Mouse (Mus musculus) myocyte (in vitro differentiated cells): ENCODE measurements around the gene Npw. TPM values are rescaled to one million over a fixed set of nuclear protein-coding genes. Genes with fewer than 3 reads are reported as not detected.

ENCODE experiments used
- H3K27me3 ChIP-seq: one replicate; pipeline ENCODE4 v1.6.1; 2011; ENCODE audit not compliant: control insufficient read depth, insufficient read depth, insufficient read length
- H3K36me3 ChIP-seq: one replicate; pipeline ENCODE4 v1.6.1; 2011; ENCODE audit not compliant: control insufficient read depth, insufficient read depth
- H3K4me2 ChIP-seq: one replicate; pipeline ENCODE4 v1.6.1; 2011; ENCODE audit warnings: low read depth, control low read depth
- H3K4me3 ChIP-seq: one replicate; pipeline ENCODE4 v1.5.1; 2011; ENCODE audit warnings: mild to moderate bottlenecking, control low read depth, moderate library complexity
- H3K79me2 ChIP-seq: one replicate; pipeline ENCODE4 v1.6.1; 2011; ENCODE audit not compliant: control insufficient read depth, insufficient read depth
- H3ac ChIP-seq: one replicate; pipeline ENCODE4 v1.6.1; 2011; ENCODE audit not compliant: control insufficient read depth, insufficient read length
- CEBPB ChIP-seq: IDR thresholded peaks from 2 replicates; pipeline ENCODE4 v1.6.1; 2011; ENCODE audit warnings: mild to moderate bottlenecking, moderate library complexity; ENCODE audit not compliant: poor library complexity, insufficient read depth, severe bottlenecking
- E2F4 ChIP-seq: IDR thresholded peaks from one replicate; pipeline ENCODE4 v1.6.1; 2011; ENCODE audit warnings: mild to moderate bottlenecking, control low read depth, moderate library complexity; ENCODE audit not compliant: insufficient read depth
- MAX ChIP-seq: IDR thresholded peaks from one replicate; pipeline ENCODE4 v1.6.1; 2011; ENCODE audit warnings: low read depth, mild to moderate bottlenecking, control low read depth
- MYOD1 ChIP-seq, 3 experiments: IDR thresholded peaks; one replicate each; pipeline ENCODE4 v1.6.1; 2011; ENCODE audit warnings: control low read depth in 2 of 3, low read depth in 2 of 3, mild to moderate bottlenecking in 2 of 3, moderate library complexity in 1 of 3; ENCODE audit not compliant: insufficient read length in 2 of 3, control insufficient read depth in 1 of 3
- MYOG ChIP-seq, 3 experiments: IDR thresholded peaks; one replicate each; pipeline ENCODE4 v1.6.1; 2011; ENCODE audit warnings: control low read depth in 2 of 3, low read depth in 2 of 3, mild to moderate bottlenecking in 2 of 3; ENCODE audit not compliant: insufficient read length in 2 of 3, control insufficient read depth in 1 of 3, insufficient read depth in 1 of 3
- POLR2A ChIP-seq: IDR thresholded peaks from one replicate; pipeline ENCODE4 v1.6.1; 2011; ENCODE audit warnings: low read depth, mild to moderate bottlenecking, control low read depth, moderate library complexity; ENCODE audit not compliant: insufficient read length
- POLR2AphosphoS2 ChIP-seq: IDR thresholded peaks from one replicate; pipeline ENCODE4 v1.6.1; 2011; ENCODE audit warnings: low read depth, control low read depth; ENCODE audit not compliant: insufficient read length
- REST ChIP-seq: IDR thresholded peaks from one replicate; pipeline ENCODE4 v1.6.1; 2011; ENCODE audit warnings: mild to moderate bottlenecking, control low read depth, moderate library complexity; ENCODE audit not compliant: insufficient read depth, insufficient read length
- SRF ChIP-seq: IDR thresholded peaks from one replicate; pipeline ENCODE4 v1.6.1; 2011; ENCODE audit warnings: low read depth; ENCODE audit not compliant: control insufficient read depth, insufficient read length
- TCF12 ChIP-seq: IDR thresholded peaks from one replicate; pipeline ENCODE4 v1.6.1; 2011; ENCODE audit warnings: mild to moderate bottlenecking, control low read depth; ENCODE audit not compliant: poor library complexity, insufficient read depth, severe bottlenecking
- TCF3 ChIP-seq: IDR thresholded peaks from one replicate; pipeline ENCODE4 v1.6.1; 2011; ENCODE audit warnings: low read depth, control low read depth; ENCODE audit not compliant: insufficient read length
- USF1 ChIP-seq: IDR thresholded peaks from one replicate; pipeline ENCODE4 v1.6.1; 2011; ENCODE audit warnings: low read depth, mild to moderate bottlenecking, control low read depth, moderate library complexity
- polyA plus RNA-seq: library from polyadenylated mRNA; unstranded; fragments of >200 nt; fragmentation: generic; extraction: Trizol; gene quantifications from one replicate; pipeline ENCODE4 v1.2.1, GENCODE M21; 2012; ENCODE audit warnings: missing spikeins

Gene Npw
- polyA plus RNA-seq, 1 experiment = not detected

DNA sequence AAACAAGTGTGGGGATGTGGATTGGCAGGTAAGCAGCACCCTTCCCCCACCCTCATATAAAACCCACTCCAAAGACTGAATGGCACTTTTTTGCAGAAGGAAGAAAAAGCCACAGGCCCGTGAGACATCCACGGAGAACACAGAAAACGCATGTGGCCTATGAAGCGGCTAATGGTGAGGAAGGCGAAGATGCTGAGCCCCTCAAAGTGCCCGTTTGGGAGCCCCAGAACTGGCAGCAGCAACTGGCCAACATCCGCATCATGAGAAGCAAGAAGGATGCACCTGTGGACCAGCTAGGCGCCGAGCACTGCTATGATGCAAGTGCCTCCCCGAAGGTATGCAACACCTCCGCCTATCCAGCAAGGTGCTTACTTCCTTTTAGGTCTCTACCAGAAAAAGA, 24.4 kb downstream of the Npw start:
- Histone ChIP-seq H3ac (no peak overlapping the region), H3K4me2 (no peak overlapping the region), H3K27me3 (no peaks in the 10 kb centered on the region), H3K79me2 (peaks cover 6% of the 10 kb centered on the region), H3K4me3 (peak overlapping the region; percentile 77), H3K36me3 (peaks cover 3% of the 10 kb centered on the region)
- TF ChIP-seq E2F4 (no peak), SRF (no peak), REST (no peak), MYOG (IDR thresholded peaks at IDR 0.05; ENCODE audit: control insufficient read depth in 1 of 3, insufficient read depth in 1 of 3, insufficient read length in 2 of 3, low read depth in 2 of 3) (no peak), TCF12 (no peak), USF1 (no peak), MYOD1 (IDR thresholded peaks at IDR 0.05; ENCODE audit: control insufficient read depth in 1 of 3, insufficient read length in 2 of 3, low read depth in 2 of 3) (no peak), TCF3 (no peak), CEBPB (no peak), POLR2A (no peak), MAX (no peak), POLR2AphosphoS2 (no peak)

DNA sequence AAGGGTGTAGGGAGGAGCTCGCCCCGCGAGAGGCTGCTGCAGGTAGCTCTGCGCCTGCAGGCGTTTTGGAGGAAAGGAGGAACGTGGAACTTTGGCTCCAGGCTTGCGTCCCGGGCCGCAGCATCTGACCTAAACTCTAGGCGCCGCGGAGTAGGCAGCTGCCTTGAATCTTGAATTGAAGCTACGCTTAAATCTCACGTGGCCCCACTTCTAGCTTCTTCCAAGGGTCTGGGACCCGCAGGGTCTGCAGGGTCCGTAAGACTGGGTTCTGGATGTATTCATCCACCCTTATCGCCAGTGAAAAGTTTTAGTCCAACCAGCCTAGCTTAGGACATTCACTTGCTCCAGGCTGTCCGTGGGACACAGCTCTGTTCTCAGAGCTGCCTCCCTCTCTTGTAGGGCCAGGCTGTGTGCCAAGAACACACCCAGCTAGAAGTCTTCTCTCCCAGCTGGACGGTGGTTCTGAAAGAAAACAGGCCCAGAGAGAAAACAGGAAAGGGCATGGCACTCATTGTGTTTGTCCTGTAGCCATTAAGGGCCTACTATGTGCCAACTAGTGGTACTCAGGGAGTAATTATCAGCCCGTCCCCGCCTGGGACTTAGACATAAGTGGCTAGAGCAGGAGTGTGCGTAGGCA, 25.3 kb downstream of the Npw start:
- Histone ChIP-seq H3K4me3 (peak overlapping the region; percentile 77), H3K27me3 (no peaks in the 10 kb centered on the region), H3K36me3 (peaks cover 12% of the 10 kb centered on the region), H3K79me2 (peaks cover 6% of the 10 kb centered on the region), H3K4me2 (peak overlapping the region; percentile 85), H3ac (peak overlapping the region; percentile 42)
- TF ChIP-seq TCF12 (no peak), TCF3 (no peak), MYOD1 (IDR thresholded peaks at IDR 0.05; ENCODE audit: control insufficient read depth in 1 of 3, insufficient read length in 2 of 3, low read depth in 2 of 3) (no peak), REST (no peak), MYOG (IDR thresholded peaks at IDR 0.05; ENCODE audit: control insufficient read depth in 1 of 3, insufficient read depth in 1 of 3, insufficient read length in 2 of 3, low read depth in 2 of 3) (no peak), CEBPB (no peak), USF1 (no peak), POLR2A (no peak), SRF (no peak), E2F4 (no peak), MAX (no peak), POLR2AphosphoS2 (no peak)

DNA sequence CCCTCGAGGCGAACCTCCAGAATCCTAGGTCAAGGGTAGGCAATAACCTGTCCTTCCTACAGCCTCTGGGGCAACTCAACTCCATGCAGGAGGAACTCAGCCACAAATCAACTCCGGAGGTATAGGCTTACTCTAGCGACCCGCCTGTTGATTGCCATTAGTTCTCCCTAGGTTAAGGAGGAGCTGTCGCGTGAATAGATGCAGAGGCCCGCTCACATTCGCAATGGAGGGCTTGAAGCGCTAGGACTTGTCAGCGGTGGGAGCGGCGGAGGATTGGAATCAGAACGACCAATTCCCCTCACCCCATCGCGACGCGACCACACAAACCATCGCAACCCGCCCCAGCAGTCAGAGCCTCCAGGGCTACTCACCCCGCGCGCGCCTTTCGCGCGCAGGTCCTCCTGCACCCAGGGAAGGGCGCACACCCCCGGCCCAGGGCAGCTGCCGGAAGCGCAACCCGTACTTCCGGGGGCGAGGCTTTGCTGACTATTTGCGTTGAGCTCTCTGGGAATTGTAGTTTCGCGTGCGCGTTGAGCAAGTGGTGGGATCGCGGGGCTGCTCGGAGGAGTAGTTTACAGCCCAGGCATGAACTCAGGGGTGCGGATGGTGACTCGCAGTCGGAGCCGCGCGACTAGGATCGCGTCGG, 26.0 kb downstream of the Npw start, which contains the start of the genes Tsc2 and Nthl1:
Gene Tsc2, minus strand, starts transcription at position 464 of the 646 bp plus-strand sequence.
Gene Nthl1, plus strand, starts transcription at position 514 of the 646 bp plus-strand sequence.
- H3K4me3 ChIP-seq = peak within 1 kb of the TSS; percentile 77
- no peak for TF ChIP-seq TCF12
- no peak for TF ChIP-seq CEBPB
- TF ChIP-seq MYOD1 (IDR thresholded peaks at IDR 0.05; ENCODE audit: control insufficient read depth in 1 of 3, insufficient read length in 2 of 3, low read depth in 2 of 3) = peak in 1 of 3 experiments; percentile 61
- peak in 1 of 3 experiments; percentile 78 for TF ChIP-seq MYOG (IDR thresholded peaks at IDR 0.05; ENCODE audit: control insufficient read depth in 1 of 3, insufficient read depth in 1 of 3, insufficient read length in 2 of 3, low read depth in 2 of 3)
- TF ChIP-seq POLR2AphosphoS2 = peak; percentile 79
- TF ChIP-seq SRF = no peak
- TF ChIP-seq REST = no peak
- no peak for TF ChIP-seq MAX
- TF ChIP-seq USF1 = no peak
- peak; percentile 65 for TF ChIP-seq POLR2A
- TF ChIP-seq TCF3 = no peak
- TF ChIP-seq E2F4 = peak; percentile 46
- H3ac ChIP-seq = peak within 1 kb of the TSS; percentile 42
- peaks cover 17% of the 10 kb centered on the region for H3K36me3 ChIP-seq
- H3K4me2 ChIP-seq = peak within 1 kb of the TSS; percentile 96
- H3K27me3 ChIP-seq = no peaks in the 10 kb centered on the region
- peaks cover 6% of the 10 kb centered on the region for H3K79me2 ChIP-seq

DNA sequence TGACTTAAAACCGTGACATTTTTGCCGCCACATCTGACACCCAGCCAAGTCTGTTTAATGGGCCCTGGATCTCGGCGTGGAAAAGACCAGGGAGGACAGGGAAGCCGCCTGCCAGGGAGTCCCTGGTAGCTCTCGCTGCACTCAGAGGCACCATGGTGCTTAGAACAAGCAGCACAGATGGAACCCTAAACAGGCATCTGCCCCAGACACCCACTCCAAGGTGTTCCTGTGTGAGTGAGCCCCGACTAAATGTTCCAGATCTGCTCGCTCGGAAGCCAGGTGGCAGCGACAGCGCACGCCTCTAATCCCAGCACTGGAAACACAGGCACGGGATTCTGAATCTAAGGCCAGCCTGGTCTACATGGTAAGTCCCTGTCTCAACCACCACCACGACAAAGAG, 28.2 kb downstream of the Npw start:
- no peak overlapping the region for H3K4me2 ChIP-seq
- H3K4me3 ChIP-seq = no peak overlapping the region
- peaks cover 6% of the 10 kb centered on the region for H3K79me2 ChIP-seq
- no peaks in the 10 kb centered on the region for H3K27me3 ChIP-seq
- H3K36me3 ChIP-seq = peaks cover 17% of the 10 kb centered on the region
- no peak for TF ChIP-seq POLR2A
- no peak for TF ChIP-seq MYOG (IDR thresholded peaks at IDR 0.05; ENCODE audit: control insufficient read depth in 1 of 3, insufficient read depth in 1 of 3, insufficient read length in 2 of 3, low read depth in 2 of 3)
- no peak for TF ChIP-seq USF1
- no peak for TF ChIP-seq E2F4
- TF ChIP-seq TCF12 = no peak
- TF ChIP-seq CEBPB = no peak
- no peak overlapping the region for H3ac ChIP-seq
